ENCODE assay signal across 10 mouse cellular contexts in genomic region chr15:86116421-86116820, GRCm38 (mm10). TPM values are rescaled to one million over a fixed set of nuclear protein-coding genes. Genes with fewer than 3 reads are reported as not detected.
DNase-seq lines count a peak whose midpoint lies in the region; ATAC-seq and TF ChIP-seq lines count a peak whose summit lies in the region.
"Had no signal": no experiment of that assay in that cellular context is flagged by ENCODE, and none has a peak within 500 bp of the region (broad histone marks: within the 10 kb centered on the region; RNA-seq: fewer than 3 reads in every experiment).

No protein-coding gene starts in this region.

- H3K4me1 ChIP-seq in forebrain, embryonic 13.5 days: peaks cover 46% of the 10 kb centered on the region
- H3K4me1 ChIP-seq in forebrain, postnatal 0 days (ENCODE audit: insufficient read depth): 0 out of 2 replicates have a peak, but pooled peaks cover 5% of the 10 kb centered on the region
- peaks cover 55% of the 10 kb centered on the region for H3K4me1 ChIP-seq in liver, embryonic 13.5 days (replicated peaks)
- peaks cover 59% of the 10 kb centered on the region for H3K4me1 ChIP-seq in liver, embryonic 12.5 days
- peaks cover 57% of the 10 kb centered on the region for H3K4me1 ChIP-seq in heart, embryonic 10.5 days

- H3K4me2 ChIP-seq in forebrain, embryonic 13.5 days: no peak overlapping the region
- no peak overlapping the region for H3K4me2 ChIP-seq in forebrain, postnatal 0 days (ENCODE audit: low read depth)
- H3K4me2 ChIP-seq in liver, embryonic 13.5 days: no peak overlapping the region
- no peak overlapping the region for H3K4me2 ChIP-seq in liver, embryonic 12.5 days
- H3K4me2 ChIP-seq: forebrain, embryonic 15.5 days had no signal

- H3K27me3 ChIP-seq in forebrain, embryonic 13.5 days: no peaks in the 10 kb centered on the region
- H3K27me3 ChIP-seq in forebrain, postnatal 0 days (ENCODE audit: insufficient read depth, low read length): no peaks in the 10 kb centered on the region
- H3K27me3 ChIP-seq in liver, embryonic 13.5 days: no peaks in the 10 kb centered on the region
- H3K27me3 ChIP-seq in liver, embryonic 12.5 days (replicated peaks): no peaks in the 10 kb centered on the region
- 0 out of 2 replicates have a peak, but pooled peaks cover 5% of the 10 kb centered on the region for H3K27me3 ChIP-seq in heart, embryonic 10.5 days (ENCODE audit: insufficient read depth, poor library complexity, severe bottlenecking)
- H3K27me3 ChIP-seq: forebrain, embryonic 15.5 days had no signal

- no peak overlapping the region for H3K4me3 ChIP-seq in forebrain, embryonic 13.5 days
- H3K4me3 ChIP-seq in forebrain, postnatal 0 days (ENCODE audit: low read depth, low read length): no peak overlapping the region
- H3K4me3 ChIP-seq in liver, embryonic 13.5 days (replicated peaks): no peak overlapping the region
- H3K4me3 ChIP-seq in liver, embryonic 12.5 days: no peak overlapping the region
- H3K4me3 ChIP-seq in heart, embryonic 10.5 days: no peak overlapping the region
- H3K4me3 ChIP-seq: forebrain, embryonic 15.5 days had no signal

- DNase-seq in forebrain, postnatal 0 days: no peak
- no peak for DNase-seq in liver, embryonic 13.5 days
- DNase-seq in heart, embryonic 10.5 days (ENCODE audit: low spot score): no peak
- peak; percentile 76 to 89 for DNase-seq in kidney, postnatal 36 days
- no peak for DNase-seq in left cerebral cortex, adult 11 months (ENCODE audit: low spot score)
- no peak for DNase-seq in gastrocnemius, postnatal 25 days
- DNase-seq: lung, adult 2 months had no signal

- H3K9ac ChIP-seq in forebrain, embryonic 13.5 days: peak overlapping the region; percentile 30; the same call in 1 of the 2 replicates
- no peak overlapping the region for H3K9ac ChIP-seq in forebrain, postnatal 0 days
- 0 out of 2 replicates have a peak overlapping the region, but pooled peaks have one; percentile 15 for H3K9ac ChIP-seq in liver, embryonic 13.5 days
- no peak overlapping the region for H3K9ac ChIP-seq in liver, embryonic 12.5 days
- H3K9ac ChIP-seq: forebrain, embryonic 15.5 days had no signal

- H3K36me3 ChIP-seq in forebrain, embryonic 13.5 days (ENCODE audit: poor library complexity, severe bottlenecking): peaks cover 35% of the 10 kb centered on the region
- peaks cover 28% of the 10 kb centered on the region for H3K36me3 ChIP-seq in forebrain, postnatal 0 days (ENCODE audit: insufficient read depth)
- peaks cover 32% of the 10 kb centered on the region for H3K36me3 ChIP-seq in liver, embryonic 13.5 days
- peaks cover 38% of the 10 kb centered on the region for H3K36me3 ChIP-seq in liver, embryonic 12.5 days
- peaks cover 20% of the 10 kb centered on the region; the same call in 1 of the 2 replicates for H3K36me3 ChIP-seq in heart, embryonic 10.5 days

- H3K27ac ChIP-seq in forebrain, embryonic 13.5 days: no peak overlapping the region
- H3K27ac ChIP-seq in forebrain, postnatal 0 days (ENCODE audit: low read depth, low read length): no peak overlapping the region
- peak overlapping the region; percentile 54 for H3K27ac ChIP-seq in liver, embryonic 13.5 days
- no peak overlapping the region for H3K27ac ChIP-seq in liver, embryonic 12.5 days
- H3K27ac ChIP-seq in heart, embryonic 10.5 days: peak overlapping the region; percentile 65; the same call in 1 of the 2 replicates
- H3K27ac ChIP-seq: forebrain, embryonic 15.5 days had no signal

- WGBS in forebrain, embryonic 13.5 days: 73% methylated on average over 5 of the region's 5 CpGs
- 88% methylated on average over 5 of the region's 5 CpGs for whole genome bisulfite sequencing in forebrain, postnatal 0 days
- 60% methylated on average over 5 of the region's 5 CpGs for WGBS in liver, embryonic 13.5 days (ENCODE audit: insufficient replicate concordance)
- whole genome bisulfite sequencing in liver, embryonic 12.5 days (ENCODE audit: insufficient replicate concordance): 61% methylated on average over 5 of the region's 5 CpGs
- 20% methylated on average over 5 of the region's 5 CpGs for WGBS in heart, embryonic 10.5 days

- no peak for TF ChIP-seq CTCF in forebrain, postnatal 0 days (IDR thresholded peaks at IDR 0.05; ENCODE audit: low read depth)

- no peak for ATAC-seq in forebrain, embryonic 13.5 days
- ATAC-seq in forebrain, postnatal 0 days: no peak
- ATAC-seq in liver, embryonic 13.5 days (ENCODE audit: low read depth): no peak
- ATAC-seq in liver, embryonic 12.5 days: no peak
- ATAC-seq: forebrain, embryonic 15.5 days had no signal

- no peaks in the 10 kb centered on the region for H3K9me3 ChIP-seq in forebrain, embryonic 13.5 days (replicated peaks)
- H3K9me3 ChIP-seq in forebrain, postnatal 0 days (ENCODE audit: low read length): no peaks in the 10 kb centered on the region
- no peaks in the 10 kb centered on the region for H3K9me3 ChIP-seq in liver, embryonic 13.5 days (replicated peaks)
- no peaks in the 10 kb centered on the region for H3K9me3 ChIP-seq in liver, embryonic 12.5 days (replicated peaks)
- no peaks in the 10 kb centered on the region for H3K9me3 ChIP-seq in heart, embryonic 10.5 days
- H3K9me3 ChIP-seq: forebrain, embryonic 15.5 days had no signal

RNA-seq across cellular contexts. Expression of gene Gramd4, which starts 58.9 kb away (rescaled TPM):
- polyA plus RNA-seq in forebrain, embryonic 13.5 days (2015; fragmentation: Nextera tagmentation; extraction: Ambion mirVana): 30.1 and 31.6 TPM in 2 replicates
- total RNA-seq in forebrain, postnatal 0 days (2014; rRNA removed): 54.5 and 57.0 TPM in 2 replicates
- 24.8 and 28.8 TPM in 2 replicates for polyA plus RNA-seq in forebrain, postnatal 0 days (2015; fragmentation: Nextera tagmentation; extraction: Ambion mirVana)
- polyA plus RNA-seq in liver, embryonic 13.5 days (2015; fragmentation: Nextera tagmentation; extraction: Ambion mirVana): 6.8 and 7.0 TPM in 2 replicates
- polyA plus RNA-seq in liver, embryonic 12.5 days (2016; fragmentation: Nextera tagmentation; extraction: Ambion mirVana): 14.4 and 15.1 TPM in 2 replicates
- polyA plus RNA-seq in heart, embryonic 10.5 days (2016; fragmentation: Nextera tagmentation; extraction: Ambion mirVana): 9.6 and 11.6 TPM in 2 replicates
- 1 to 10 TPM; 4.2 to 9.7 TPM for total RNA-seq in gastrocnemius, postnatal 25 days (2021)

Comparison
In these comparisons a context has a peak if more than half of its experiments do, and no peak if none do; other contexts are left out.
1. H3K27ac ChIP-seq: peak in liver, embryonic 13.5 days (single experiment) and heart, embryonic 10.5 days (single experiment); none in forebrain, embryonic 13.5 days (single experiment), forebrain, postnatal 0 days (single experiment) and liver, embryonic 12.5 days (single experiment).
2. H3K9ac ChIP-seq: peak in forebrain, embryonic 13.5 days (single experiment) and liver, embryonic 13.5 days (single experiment); none in forebrain, postnatal 0 days (single experiment) and liver, embryonic 12.5 days (single experiment).
3. DNase-seq: peak in kidney, postnatal 36 days (2 of 2); none in forebrain, postnatal 0 days (single experiment), liver, embryonic 13.5 days (single experiment), heart, embryonic 10.5 days (single experiment), left cerebral cortex, adult 11 months (single experiment) and gastrocnemius, postnatal 25 days (single experiment).